Mouse (Mus musculus) layer of hippocampus, adult 2 months (tissue): ENCODE results near the gene Ppip5k2. TPM values are rescaled to one million over a fixed set of nuclear protein-coding genes. Genes with fewer than 3 reads are reported as not detected.
"Not testable (repeated sequence)": the region's sequence is repeated elsewhere in the genome, so short reads cannot be mapped to it uniquely, and the experiment has no call there.

Source experiments
- DNase-seq, 2 experiments: peaks; one replicate each; pipeline ENCODE4 v3.0.0; 2022; ENCODE audit warnings: low spot score in 2 of 2
- H3K27ac ChIP-seq: fragments of 200-600 bp; 2 replicates; pipeline ENCODE4 v1.8.1; 2022
- H3K4me3 ChIP-seq: fragments of 200-600 bp; 2 replicates; pipeline ENCODE4 v1.8.1; 2022; ENCODE audit warnings: mild to moderate bottlenecking
- CTCF ChIP-seq: fragments of 200-600 bp; conservative IDR thresholded peaks from 2 replicates; pipeline ENCODE4 v1.8.1; 2022; ENCODE audit warnings: antibody characterized with exemption, mild to moderate bottlenecking, moderate library complexity
- total RNA-seq, 2 experiments: library from RNA; stranded (reverse); gene quantifications; 2 replicates each; pipeline ENCODE4 v1.2.3; 2021

Ppip5k2 gene
- total RNA-seq, 2 experiments from 2014 or later = 19.3 to 20.8 TPM

DNA sequence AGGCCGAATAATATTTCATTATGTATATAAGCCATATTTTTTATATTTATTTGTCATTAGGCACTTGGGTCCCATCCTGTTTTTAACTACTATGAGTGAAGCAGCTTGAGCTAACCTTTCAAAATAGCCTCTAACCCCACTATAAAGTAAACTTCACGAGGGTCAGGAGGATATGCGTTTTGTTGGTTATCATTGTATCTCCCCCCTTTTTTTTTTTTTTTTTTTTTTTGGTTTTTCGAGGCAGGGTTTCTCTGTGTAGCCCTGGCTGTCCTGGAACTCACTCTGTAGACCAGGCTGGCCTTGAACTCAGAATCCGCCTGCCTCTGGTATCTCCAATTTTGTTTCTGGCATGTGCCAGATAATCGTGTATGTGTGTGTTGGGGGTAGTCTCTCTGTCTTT, 3.2 kb upstream of the Ppip5k2 start:
- DNase-seq = no peak
- TF ChIP-seq CTCF = no peak
- Histone ChIP-seq H3K27ac (no peak overlapping the region), H3K4me3 (no peak overlapping the region)

DNA sequence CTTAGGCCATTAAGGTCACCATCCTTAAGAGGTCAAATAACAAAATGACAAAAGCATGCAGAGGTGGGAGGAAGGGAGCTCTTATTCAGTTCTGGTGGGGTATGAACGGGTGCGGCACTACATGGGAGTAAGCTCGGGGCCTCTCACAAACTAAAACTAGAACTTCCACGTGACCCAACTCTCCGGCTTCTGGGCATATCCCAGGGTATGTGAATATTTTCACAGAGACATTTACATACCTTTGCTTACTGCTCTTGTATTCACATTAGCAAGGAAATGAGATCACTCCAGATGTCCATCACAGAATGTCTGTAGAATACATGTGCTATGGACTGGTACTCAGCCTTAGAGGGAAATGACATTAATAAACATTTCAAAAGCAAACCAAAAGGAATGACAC, 1.5 kb upstream of the Ppip5k2 start:
- no peak for DNase-seq

DNA sequence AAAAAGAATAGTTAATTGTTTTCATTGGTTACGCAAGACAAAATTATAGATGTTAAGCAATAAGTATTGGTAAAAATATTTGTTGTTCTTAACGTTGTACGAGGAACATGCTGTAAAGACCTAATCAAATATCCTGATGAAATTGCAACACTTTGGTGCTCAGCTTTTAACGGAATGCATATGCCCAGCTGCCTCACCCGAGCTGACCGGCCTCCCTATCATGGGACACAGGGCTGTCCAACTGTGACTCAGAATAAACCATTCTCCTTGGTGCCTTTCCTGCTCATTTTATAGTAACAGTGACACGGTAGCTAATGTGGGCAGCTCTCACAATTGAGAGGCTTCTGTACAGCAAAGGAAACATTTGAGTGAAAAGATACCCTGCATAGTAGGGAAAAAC, 907 bp upstream of the Ppip5k2 start:
- H3K27ac ChIP-seq = no peak overlapping the region; the same call in 1 of the 2 replicates
- TF ChIP-seq CTCF = no peak
- no peak for DNase-seq
- peak overlapping the region; percentile 99 for H3K4me3 ChIP-seq

More for the DNA sequence above, 1.5 kb upstream of the Ppip5k2 start:
- H3K27ac ChIP-seq = no peak overlapping the region
- no peak for TF ChIP-seq CTCF
- no peak overlapping the region for H3K4me3 ChIP-seq

DNA sequence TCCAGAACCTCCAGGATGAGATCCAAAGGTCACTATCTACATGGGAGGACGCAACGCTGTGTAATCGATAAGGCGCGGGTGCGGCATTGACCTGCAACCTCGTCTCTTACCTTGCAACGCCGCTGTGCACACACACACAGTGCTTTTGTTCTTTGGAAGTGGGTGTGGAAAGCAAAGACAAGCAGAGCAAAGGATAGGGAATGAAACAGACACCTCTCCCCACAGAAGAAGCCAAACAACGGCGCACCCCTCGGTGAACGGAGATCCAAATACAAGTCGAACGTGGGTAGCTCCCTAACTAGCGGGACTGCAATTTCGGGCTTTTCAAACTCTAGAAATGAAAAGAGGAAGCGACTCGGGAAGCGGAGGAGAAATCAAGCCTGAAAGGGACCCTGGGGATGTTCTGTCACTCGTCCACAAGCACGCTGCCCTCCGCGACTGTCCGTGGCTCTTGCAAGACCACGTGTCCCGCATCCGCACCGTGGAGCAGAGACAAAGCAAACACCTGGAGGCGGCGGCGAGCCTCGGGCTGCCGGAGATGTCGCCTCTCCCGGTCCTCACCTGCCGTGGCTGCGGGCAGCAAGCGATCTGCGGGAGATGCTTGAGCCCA, 812 bp downstream of the Ppip5k2 start:
- DNase-seq = no peak
- H3K4me3 ChIP-seq = peak overlapping the region; percentile 99
- H3K27ac ChIP-seq = peak overlapping the region; percentile 94
- no peak for TF ChIP-seq CTCF

DNA sequence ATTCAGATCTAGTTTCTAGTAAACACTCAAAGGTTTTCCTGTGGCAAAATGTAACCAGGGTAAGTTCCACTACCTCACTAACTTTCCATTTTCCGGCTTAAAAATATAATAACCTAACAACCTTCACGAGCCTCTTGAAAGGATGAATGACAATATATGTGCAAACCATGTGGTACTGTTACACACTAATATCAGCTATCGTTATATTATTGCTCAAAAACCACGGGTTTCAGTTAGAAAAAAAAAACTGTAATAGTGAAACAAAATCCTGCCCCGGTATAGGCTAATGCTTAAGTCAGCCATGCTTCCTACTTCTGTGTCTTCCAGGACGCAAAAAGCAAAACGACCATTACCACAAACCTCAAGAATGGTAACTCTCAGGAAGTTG, 1.3 kb downstream of the Ppip5k2 start:
- Histone ChIP-seq H3K4me3 (peak overlapping the region; percentile 99), H3K27ac (peak overlapping the region; percentile 94; the same call in 1 of the 2 replicates)
- TF ChIP-seq CTCF = no peak
- no peak for DNase-seq

DNA sequence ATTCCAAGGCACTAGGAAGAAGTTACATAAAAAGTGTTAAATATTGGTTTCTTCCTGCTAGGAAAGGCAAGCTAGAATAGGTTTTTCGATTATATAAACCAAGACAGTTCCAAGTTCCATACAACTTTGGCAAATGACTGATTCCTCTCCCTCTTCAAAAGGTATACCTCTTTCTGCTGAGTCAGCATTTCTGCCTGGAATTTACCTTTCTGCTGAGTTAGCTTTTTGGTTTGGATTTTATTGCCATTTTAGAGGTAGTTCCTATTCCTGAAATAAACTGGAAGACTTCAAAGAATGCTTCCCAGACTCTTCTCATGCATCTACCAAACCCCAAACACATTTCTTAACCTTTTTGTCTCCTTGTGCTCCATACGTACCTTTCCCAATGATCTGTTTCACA, 2.1 kb downstream of the Ppip5k2 start:
- Histone ChIP-seq H3K27ac (no peak overlapping the region), H3K4me3 (peak overlapping the region; percentile 99; the same call in 1 of the 2 replicates)
- no peak for DNase-seq
- TF ChIP-seq CTCF = no peak

DNA sequence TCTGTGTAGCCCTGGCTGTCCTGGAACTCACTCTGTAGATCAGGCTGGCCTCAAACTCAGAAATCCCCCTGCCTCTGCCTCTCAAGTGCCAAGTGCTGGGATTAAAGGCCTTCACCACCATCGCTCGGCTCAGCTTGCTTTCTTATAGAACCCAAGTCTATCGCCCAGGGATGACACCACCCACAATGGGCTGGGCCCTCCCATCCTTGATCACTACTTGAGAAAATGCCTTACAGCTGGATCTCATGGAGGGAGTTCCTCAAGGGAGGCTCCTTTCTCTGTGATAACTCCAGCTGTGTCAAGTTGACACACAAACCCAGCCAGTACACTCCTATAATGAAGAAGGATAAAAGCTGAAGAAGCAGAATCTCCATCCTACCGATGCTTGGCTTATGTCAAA, 4.5 kb downstream of the Ppip5k2 start:
- DNase-seq, H3K27ac ChIP-seq, H3K4me3 ChIP-seq: not testable (repeated sequence)

DNA sequence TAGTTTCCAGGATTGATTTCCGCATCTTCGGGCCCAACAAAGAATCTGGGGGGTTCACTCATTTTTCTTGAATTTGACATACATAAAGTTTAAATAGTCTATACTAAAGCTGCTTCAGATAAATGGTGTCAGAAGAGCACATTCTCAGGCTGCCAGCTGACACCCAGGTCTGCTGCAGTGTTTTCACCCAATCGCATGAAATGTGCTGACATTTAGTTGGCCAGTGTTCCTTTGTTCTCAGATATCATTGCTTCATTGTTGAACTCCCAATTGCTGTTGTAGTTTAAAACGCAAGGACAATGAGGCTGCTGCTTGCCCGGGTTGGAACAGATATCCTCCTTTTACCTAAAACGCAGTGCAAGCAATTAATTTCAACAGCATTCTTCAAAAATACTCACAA, 8.7 kb downstream of the Ppip5k2 start:
- no peak for TF ChIP-seq CTCF
- H3K4me3 ChIP-seq = peak overlapping the region; percentile 6; the same call in 1 of the 2 replicates
- H3K27ac ChIP-seq = peak overlapping the region; percentile 43
- DNase-seq = no peak

DNA sequence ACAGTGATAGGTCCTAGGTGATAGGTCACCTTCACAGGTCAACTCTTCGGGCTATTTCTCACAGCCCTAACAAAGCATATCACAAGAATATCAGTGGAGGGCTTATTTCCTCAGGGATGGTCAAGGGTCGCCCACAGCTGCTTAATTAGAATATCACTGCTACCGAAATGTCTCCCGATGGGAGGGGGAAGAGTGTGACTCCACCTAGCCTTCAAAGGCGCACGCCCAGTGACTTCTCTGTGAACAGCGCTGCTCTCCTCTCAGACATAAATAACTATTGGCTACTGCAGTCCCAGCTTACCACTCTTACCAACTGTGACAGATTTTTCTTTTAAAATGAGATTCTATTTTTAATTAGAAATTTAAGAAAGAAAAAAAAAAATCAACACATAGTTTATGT, 9.6 kb downstream of the Ppip5k2 start:
- TF ChIP-seq CTCF = no peak
- peak overlapping the region; percentile 43 for H3K27ac ChIP-seq
- DNase-seq = no peak
- H3K4me3 ChIP-seq = no peak overlapping the region

DNA sequence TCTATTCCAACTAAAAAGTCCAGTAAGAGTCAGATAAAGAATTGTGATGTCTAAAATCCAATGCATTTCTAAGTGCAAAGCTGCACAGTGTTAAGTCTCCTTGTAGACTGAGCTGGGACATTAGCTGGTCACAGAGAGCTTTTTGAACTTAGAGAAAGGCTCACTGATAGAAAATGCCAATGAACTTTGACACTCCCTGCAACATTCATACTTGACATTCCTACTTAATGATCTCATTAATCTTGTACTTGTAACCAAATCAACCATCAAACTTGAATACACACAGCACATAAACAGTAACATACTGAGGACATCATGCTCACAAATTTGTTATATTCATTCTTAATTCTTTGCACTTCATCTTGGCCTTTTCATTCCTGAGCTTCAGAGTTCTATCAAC, 10.4 kb downstream of the Ppip5k2 start:
- TF ChIP-seq CTCF = no peak
- Histone ChIP-seq H3K4me3 (no peak overlapping the region), H3K27ac (no peak overlapping the region)
- no peak for DNase-seq

DNA sequence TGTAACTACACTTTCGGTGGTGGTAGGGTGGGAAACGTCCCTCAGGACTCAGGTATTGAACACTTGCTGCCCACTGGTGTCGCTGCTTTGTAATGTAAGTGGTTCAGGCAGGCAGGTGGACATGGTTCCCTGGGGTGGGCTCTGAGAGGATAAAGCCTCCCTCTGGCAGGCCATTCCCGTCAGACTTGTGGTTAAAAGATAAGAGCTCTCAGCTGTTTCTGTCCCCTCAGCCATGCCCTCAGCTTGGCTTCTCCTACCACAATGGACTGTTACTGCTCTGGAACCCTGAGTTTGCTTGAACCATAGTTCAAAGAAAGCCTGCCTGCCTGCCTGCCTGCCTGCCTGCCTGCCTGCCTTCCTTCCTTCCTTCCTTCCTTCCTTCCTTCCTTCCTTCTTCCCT, 15.8 kb downstream of the Ppip5k2 start:
- no peak for TF ChIP-seq CTCF
- no peak for DNase-seq
- Histone ChIP-seq H3K4me3 (no peak overlapping the region), H3K27ac (no peak overlapping the region)

DNA sequence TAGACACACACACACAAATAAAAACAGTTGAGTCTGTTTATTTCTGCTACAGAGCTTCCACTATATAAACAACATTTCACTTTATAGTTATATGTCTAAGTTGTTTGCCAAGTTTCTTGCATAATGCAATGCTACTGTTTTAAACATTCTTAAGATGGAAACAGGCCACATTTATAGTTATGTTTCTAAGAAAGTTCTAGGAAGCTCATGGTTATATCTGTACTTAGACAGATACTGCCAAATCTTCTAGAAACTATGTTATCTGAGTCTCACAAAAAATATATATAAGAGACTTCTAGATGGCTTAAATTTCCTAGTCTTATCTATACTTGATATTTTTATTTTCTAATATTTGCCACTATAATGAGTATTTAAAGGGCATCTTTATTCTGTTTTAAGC, 17.0 kb downstream of the Ppip5k2 start:
- no peak for TF ChIP-seq CTCF
- DNase-seq = no peak
- H3K4me3 ChIP-seq = no peak overlapping the region
- no peak overlapping the region for H3K27ac ChIP-seq

DNA sequence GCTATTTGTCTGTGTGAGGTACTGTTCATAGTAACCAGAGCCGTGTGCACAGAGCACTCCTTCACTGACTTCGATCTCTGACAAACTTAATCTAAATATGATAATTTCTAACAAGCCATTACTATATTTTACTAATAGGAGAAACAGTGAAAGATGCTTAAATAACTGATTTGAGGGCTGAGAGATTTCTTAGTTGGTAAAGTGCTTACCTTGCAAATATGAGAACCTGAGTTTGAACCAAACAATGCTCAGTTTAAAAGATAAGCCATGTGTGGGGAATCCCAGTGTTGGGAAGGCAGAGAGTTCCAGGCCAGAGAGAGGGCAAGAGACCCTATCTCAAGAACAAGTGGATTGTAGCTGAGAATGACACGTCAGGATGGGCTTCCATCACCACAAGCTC, 22.0 kb downstream of the Ppip5k2 start:
- TF ChIP-seq CTCF = no peak
- H3K27ac ChIP-seq = no peak overlapping the region

DNA sequence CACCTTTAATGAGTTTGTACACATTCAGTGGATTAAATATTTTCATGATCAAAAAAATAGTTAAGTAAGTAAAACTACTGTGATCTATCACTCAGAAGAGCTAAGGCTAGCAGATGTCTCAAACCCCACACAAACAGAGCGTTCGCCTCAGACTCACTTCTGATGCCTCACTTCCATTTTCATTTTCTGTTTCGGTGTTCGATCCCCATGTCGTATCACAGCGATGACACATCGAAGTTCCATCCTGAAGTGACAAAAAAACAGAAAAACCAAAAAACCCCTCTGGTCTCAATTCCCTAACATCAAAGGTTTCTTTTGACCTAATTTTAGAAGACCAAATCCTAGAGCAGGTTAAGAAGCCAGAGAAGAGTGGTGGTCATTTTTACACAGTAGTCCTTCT, 23.9 kb downstream of the Ppip5k2 start:
- H3K4me3 ChIP-seq = no peak overlapping the region
- no peak overlapping the region for H3K27ac ChIP-seq
- DNase-seq = no peak
- no peak for TF ChIP-seq CTCF

More for the DNA sequence above, 22.0 kb downstream of the Ppip5k2 start:
- DNase-seq = no peak
- H3K4me3 ChIP-seq = no peak overlapping the region

DNA sequence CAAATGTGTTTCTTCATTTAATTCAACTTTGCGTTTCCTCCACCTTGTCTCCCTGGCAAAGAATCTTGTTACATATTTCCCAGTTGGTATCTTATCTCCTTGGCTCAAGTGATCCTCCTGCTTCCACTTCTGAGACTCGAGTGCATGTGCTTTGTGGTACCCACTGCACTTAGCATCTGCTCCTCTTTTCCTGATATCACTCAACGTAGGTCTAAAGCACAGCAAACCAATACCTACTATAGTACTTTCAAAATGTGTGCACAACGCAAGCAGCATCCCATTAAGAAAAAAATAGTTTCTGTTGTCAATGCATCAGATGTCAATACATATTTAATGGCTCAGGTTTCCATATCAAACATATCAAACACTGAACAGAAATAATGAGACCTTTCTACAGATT, 24.5 kb downstream of the Ppip5k2 start:
- no peak for TF ChIP-seq CTCF

More for the DNA sequence above, 24.5 kb downstream of the Ppip5k2 start:
- no peak for DNase-seq
- Histone ChIP-seq H3K27ac (no peak overlapping the region), H3K4me3 (no peak overlapping the region)
